Mouse (Mus musculus) CD4-positive naive resting alpha-beta T cell, adult 76 days (primary cell): ENCODE measurements around the gene Mtmr3. TPM values are rescaled to one million over a fixed set of nuclear protein-coding genes. Genes with fewer than 3 reads are reported as not detected.

Experiments
- total RNA-seq: library from RNA; stranded (reverse); gene quantifications from one replicate; pipeline ENCODE4 v1.2.4, GENCODE M21; 2023

Mtmr3 gene
- total RNA-seq, result 97.5 TPM

GRCm38 (mm10) chr11:4594608-4595500 lies at the start of gene Mtmr3:
Mtmr3 (minus strand) TSS chr11:4594863.

GRCm38 (mm10) chr11:4637534-4638234 lies 43.0 kb upstream of the Mtmr3 start, which contains the start of gene Ascc2:
Ascc2 (plus strand) TSS chr11:4637747.

GRCm38 (mm10) chr11:4620017-4620485 lies 25.4 kb upstream of the Mtmr3 start, which contains the start of gene Gm11032:
Gm11032 (plus strand) TSS chr11:4620067.

GRCm38 (mm10) chr11:4440978-4441377 lies 153.7 kb downstream of the Mtmr3 start, which contains the start of gene Hormad2:
Hormad2 (minus strand) TSS chr11:4441105.

Other genes with a start within 250 kb of the Mtmr3 start
- 0.47 TPM for gene Hormad2, start 153.8 kb downstream of the Mtmr3 start, total RNA-seq
- not detected for gene Gm11032, start 25.2 kb upstream of the Mtmr3 start, total RNA-seq
- 33.3 TPM for gene Ascc2, start 42.9 kb upstream of the Mtmr3 start, total RNA-seq
- 120 TPM for gene Uqcr10, start 109.5 kb upstream of the Mtmr3 start, total RNA-seq
- gene Zmat5, start 109.8 kb upstream of the Mtmr3 start, total RNA-seq, result 24.5 TPM
- 0.29 TPM for gene Cabp7, start 151.9 kb upstream of the Mtmr3 start, total RNA-seq